Mouse (Mus musculus) testis, adult 2 months (tissue): ENCODE measurements at regions not wholly inside any gene's neighbourhood (a gene's known extent, or its start where the extent isn't known, plus 50 kb on each side); places are given as distances from the start of the nearest gene placed in this dataset.

Source experiments
- CTCF ChIP-seq: fragments of 200-500 bp; IDR thresholded peaks from 2 replicates; pipeline ENCODE4 v1.5.1; 2012; ENCODE audit warnings: low read depth, mild to moderate bottlenecking, inconsistent platforms, low read length, moderate library complexity; ENCODE audit not compliant: control insufficient read depth, insufficient read depth, insufficient replicate concordance
- POLR2A ChIP-seq: fragments of 200-500 bp; IDR thresholded peaks from 2 replicates; pipeline ENCODE4 v1.6.1; 2012; ENCODE audit warnings: low read depth, mild to moderate bottlenecking, inconsistent platforms, low read length, moderate library complexity; ENCODE audit not compliant: control insufficient read depth

- TF ChIP-seq POLR2A (no peak), CTCF (no peak)
Observed at GRCm38 (mm10) chr13:115361457-115361856, 259.7 kb upstream of the Itga1 start.
